Mouse (Mus musculus): ENCODE results near the gene Pxylp1.

Gene Pxylp1

GRCm38 (mm10) chr9:96891341-96892330, 833 bp downstream of the Pxylp1 start:
- CTCF ChIA-PET = no interaction called here

DNA sequence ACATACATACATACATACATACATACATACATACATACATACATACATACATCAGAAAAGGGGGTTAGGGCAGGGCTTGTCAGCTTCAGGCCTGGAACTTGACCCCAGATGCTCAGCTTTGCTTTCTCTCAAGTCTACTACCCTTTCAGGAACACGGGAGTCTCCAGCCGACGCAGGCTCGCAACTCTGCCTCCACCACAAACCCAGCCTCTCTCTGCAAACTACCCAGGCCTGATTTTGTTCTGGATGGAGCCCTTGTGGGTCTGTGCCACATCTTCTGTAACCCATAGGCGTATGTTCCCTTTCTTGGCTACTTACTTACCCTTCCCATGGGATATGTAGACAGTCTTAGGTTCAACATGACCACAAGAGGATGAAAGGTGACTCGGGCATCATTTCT, 1.7 kb downstream of the Pxylp1 start:
- CTCF ChIA-PET = interaction anchor here (0.5 kb wide), 1 partner anchor 430 kb away, joined by 3 read pairs; no protein-coding TSS in a partner anchor

GRCm38 (mm10) chr9:96890266-96890665, 2.2 kb downstream of the Pxylp1 start:
- CTCF ChIA-PET = no interaction called here

DNA sequence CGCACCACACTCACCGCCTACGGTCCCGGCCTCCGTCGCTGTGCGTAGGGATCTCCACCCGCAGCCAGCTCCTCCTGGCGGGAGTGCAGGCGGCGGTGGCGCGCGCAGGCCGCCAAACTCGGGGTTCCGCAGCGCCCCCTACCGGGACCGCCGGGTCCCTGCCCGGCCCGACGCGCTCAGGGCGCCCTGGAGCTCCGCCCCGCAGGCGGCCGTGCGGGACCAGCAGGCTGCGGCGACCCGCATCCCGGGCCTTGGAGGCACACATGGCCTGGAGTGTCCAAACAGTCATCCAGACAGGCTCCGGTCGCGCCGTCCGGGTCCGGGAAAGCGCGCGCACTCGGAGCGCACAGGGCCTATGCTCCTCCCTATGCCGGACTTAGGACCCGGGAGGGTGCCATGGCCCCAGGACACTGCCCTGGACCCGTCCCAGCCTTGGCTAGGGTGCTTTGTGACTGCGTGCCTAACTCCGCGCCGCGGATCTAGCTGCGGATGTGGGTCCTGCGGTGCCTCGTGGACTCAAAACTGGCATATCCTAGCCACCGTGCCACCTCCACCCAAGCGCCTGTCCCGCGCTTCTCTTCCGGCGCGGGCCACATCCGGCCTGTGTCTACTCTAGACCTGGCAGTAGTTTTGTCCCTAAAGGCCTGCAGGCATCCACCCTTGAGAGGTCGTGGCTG, 3.0 kb downstream of the Pxylp1 start:
- CTCF ChIA-PET = no interaction called here

DNA sequence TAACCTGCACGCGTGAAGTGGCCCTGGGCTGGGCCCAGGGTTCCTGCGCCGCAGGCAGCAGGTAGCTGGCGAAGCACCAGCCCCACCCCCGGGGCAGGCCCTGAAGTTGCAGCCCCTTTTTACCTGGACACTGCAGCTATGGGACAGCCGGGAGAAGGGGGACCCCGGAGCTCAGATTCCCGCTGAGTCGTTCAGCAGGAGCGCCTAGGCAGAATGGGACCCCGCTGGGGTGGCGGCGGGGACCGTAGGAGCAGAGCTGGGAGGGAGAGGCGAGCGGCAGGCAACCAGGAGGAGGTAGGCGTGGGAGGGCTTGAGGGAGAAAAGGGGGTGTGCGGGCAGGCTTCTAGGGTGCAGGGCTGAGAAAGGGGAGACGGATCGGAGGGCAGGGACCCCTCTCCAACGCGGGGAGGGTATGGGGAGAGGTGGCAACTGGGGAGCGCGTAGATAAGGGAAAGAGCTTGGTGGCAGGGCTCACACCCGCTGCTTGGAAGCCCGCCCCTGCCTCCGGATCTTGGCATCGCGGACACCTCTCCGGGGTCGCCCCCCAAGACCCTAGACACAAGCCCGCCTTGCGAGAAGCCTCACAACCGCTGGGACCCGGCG, 3.6 kb downstream of the Pxylp1 start:
- CTCF ChIA-PET = no interaction called here

GRCm38 (mm10) chr9:96887954-96888353, 4.5 kb downstream of the Pxylp1 start:
- CTCF ChIA-PET = no interaction called here

DNA sequence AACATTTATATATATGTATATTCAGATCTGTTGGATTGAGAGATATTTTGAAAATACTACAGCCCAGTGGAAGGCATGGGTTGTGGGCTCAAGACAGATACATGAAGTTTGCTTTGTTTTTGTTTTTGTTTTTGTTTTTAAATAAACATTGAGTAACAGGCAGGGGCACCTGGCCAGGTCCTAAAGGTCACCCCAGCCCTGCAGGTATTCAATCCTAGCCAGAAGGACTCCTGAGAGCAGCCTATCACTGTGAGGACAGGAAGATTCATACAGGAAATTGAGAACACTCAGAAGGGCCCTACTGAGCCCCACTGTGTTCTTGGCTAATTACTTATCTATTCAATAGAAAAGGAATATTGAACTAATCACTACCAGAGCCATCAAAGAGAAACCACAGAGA, 5.0 kb downstream of the Pxylp1 start:
- CTCF ChIA-PET = no interaction called here

DNA sequence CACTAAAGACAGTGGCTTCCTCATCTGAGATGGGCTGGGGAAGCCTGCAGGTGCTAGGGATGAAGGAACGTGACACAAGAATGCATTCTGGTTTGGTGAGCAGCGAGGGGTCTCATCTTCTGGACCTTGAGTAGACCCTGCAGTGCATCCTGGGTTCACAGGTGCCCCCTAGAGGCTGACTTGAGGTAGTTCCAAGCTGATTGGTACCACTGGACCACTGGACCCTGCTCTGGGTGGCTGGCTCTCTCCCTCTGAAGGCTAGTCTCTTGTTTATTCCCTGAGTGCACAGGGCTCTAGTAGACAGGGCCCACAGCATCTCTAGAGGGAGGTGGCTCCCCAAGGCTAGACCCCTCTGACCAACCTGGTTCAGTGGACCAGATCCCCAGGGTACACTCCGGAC, 6.7 kb downstream of the Pxylp1 start:
- CTCF ChIA-PET = interaction anchor here (0.7 kb wide), 1 partner anchor 31 kb away, joined by 3 read pairs; no protein-coding TSS in a partner anchor

- CTCF ChIA-PET = interaction anchor here (0.5 to 0.6 kb wide), 2 partner anchors 681 to 709 kb away, joined by 3 to 4 read pairs; no protein-coding TSS in a partner anchor
Measured at GRCm38 (mm10) chr9:96882496-96883265, 9.8 kb downstream of the Pxylp1 start.

DNA sequence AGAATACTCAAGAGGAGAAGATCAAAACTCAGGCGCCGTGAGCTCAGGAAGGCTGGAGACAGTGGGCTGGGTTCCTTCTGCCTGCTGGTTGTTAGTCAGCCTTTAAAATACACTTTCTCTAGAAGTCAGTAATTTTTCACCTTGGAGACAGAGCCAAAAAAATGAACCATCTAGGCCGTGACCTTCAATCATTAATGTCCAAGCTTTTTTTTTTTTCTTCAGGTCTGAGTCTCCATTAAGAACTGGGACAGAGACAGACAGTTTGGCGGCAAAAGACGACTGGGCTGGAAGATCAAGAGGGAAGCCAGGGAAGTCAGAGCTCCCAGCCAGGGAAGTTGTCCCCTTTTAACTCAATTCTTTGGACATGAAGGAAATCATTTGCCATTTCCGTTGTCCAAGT, 10.6 kb downstream of the Pxylp1 start:
- CTCF ChIA-PET = interaction anchor here (0.6 kb wide), 1 partner anchor 708 kb away, joined by 3 read pairs; no protein-coding TSS in a partner anchor

DNA sequence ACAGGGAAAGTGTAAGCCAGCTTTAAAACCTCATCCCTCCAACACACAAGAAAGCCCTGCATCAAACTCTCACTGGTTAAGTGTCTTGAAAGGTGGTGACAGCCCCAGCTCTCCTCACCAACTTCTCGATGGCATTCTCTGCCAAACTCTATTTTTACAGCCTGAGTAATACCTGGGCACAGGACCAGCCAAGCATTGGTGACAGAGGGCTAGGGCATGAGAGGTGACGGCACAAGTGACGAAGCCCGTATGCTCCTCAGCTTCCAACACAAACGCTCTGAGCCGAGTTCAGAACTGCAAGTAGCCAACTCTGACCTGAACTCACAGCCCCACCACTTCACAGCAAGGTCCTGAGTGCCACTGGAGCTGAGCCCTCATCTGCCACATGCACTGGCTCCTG, 13.4 kb downstream of the Pxylp1 start:
- CTCF ChIA-PET = interaction anchor here (0.5 kb wide), 1 partner anchor 74 kb away, joined by 3 read pairs; no protein-coding TSS in a partner anchor

GRCm38 (mm10) chr9:96878464-96878863, 14.0 kb downstream of the Pxylp1 start:
- CTCF ChIA-PET = interaction anchor here (0.5 kb wide), 1 partner anchor 75 kb away, joined by 3 read pairs; no protein-coding TSS in a partner anchor

- CTCF ChIA-PET = no interaction called here
Measured at GRCm38 (mm10) chr9:96875704-96876103, 16.8 kb downstream of the Pxylp1 start.

DNA sequence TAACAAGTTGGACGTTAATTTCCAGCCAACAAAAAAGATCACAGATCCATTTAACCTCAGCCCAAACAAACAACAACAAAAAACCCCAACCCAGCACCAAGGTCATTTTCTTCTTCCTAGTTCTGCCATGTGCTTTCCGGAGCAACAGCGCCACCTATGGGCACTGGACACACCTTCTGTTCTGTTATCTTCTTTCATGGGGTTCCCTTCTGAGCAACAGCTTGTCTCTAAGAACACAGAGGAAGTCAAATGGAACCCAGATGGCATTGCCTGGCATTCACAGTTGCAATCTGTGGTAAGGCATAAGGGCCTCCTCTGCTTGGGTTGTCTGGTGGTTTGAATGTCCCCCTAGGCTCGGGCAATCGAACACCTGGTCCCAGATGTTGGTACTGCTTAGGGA, 19.4 kb downstream of the Pxylp1 start:
- CTCF ChIA-PET = no interaction called here

- CTCF ChIA-PET = no interaction called here
Measured at GRCm38 (mm10) chr9:96870104-96870503, 22.4 kb downstream of the Pxylp1 start.

- CTCF ChIA-PET = no interaction called here
Measured at GRCm38 (mm10) chr9:96869542-96869941, 22.9 kb downstream of the Pxylp1 start.

GRCm38 (mm10) chr9:96868546-96868945, 23.9 kb downstream of the Pxylp1 start:
- CTCF ChIA-PET = interaction anchor here (0.8 kb wide), 1 partner anchor 24 kb away, joined by 3 read pairs; no protein-coding TSS in a partner anchor

DNA sequence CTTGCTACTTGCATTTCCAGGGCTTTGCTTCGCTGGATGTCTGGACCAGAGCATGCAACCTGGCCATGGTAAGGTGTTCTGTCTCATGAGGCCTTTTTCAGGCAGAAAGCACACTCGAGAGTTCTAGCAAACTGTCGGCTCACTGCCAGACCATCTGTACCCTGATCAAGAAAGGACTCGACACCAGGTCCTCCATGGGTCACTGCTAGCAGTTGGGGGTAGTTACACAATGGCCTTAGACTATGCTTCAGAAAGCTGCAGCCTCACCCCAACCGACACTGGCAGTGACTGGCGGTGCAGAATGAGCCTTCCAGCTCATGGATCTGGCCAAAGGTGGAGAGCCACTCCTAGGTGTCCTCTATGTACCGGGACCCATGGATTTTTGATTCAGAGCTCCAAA, 25.3 kb downstream of the Pxylp1 start:
- CTCF ChIA-PET = no interaction called here

DNA sequence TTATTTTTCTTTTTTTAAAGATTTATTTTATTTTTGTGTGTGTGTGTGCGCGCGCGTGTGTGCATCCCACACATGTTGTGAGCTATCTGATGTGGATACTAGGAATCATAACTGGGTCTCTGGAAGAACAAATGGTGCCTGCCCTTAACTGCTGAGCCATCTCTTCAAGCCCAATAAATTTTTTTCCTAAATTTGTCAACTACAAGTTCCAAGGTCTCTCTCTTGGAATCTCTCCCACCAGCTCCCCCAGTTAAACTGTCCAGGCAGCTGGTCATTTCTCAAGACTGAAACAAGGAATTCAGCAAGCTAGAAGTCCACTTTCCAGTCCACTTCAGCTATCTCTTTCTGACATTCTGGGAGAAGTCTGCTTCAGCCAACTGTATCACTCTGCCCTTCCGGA, 26.3 kb downstream of the Pxylp1 start:
- CTCF ChIA-PET = no interaction called here

- CTCF ChIA-PET = no interaction called here
Measured at GRCm38 (mm10) chr9:96865473-96866050, 26.9 kb downstream of the Pxylp1 start.

- CTCF ChIA-PET = no interaction called here
Measured at GRCm38 (mm10) chr9:96863539-96863938, 28.9 kb downstream of the Pxylp1 start.

Measured in spleen, embryonic (tissue).